Mouse (Mus musculus) liver, embryonic 14.5 days (tissue): ENCODE measurements around the gene Asl. TPM values are rescaled to one million over a fixed set of nuclear protein-coding genes. Genes with fewer than 3 reads are reported as not detected.

Experiments
- ATAC-seq: fragments of 200-750 bp; cut with Nextera tagmentation; 2 replicates; pipeline ENCODE4 v1.8.0; 2017; ENCODE audit warnings: moderate number of reproducible peaks, mild to moderate bottlenecking, moderate library complexity; ENCODE audit not compliant: insufficient read depth
- DNase-seq, 3 experiments: peaks; one replicate each; pipeline ENCODE4 v3.0.0-alpha.2; 2012 to 2013; ENCODE audit warnings: low read depth in 3 of 3, low spot score in 3 of 3
- H3K27ac ChIP-seq: fragments of 300-500 bp; sonication (generic); 2 replicates; pipeline ENCODE4 v1.5.1; 2014; ENCODE audit warnings: moderate library complexity, mild to moderate bottlenecking, control low read depth, inconsistent platforms
- H3K27me3 ChIP-seq: fragments of 300-500 bp; sonication (generic); 2 replicates; pipeline ENCODE4 v1.6.1; 2014; ENCODE audit warnings: mild to moderate bottlenecking, low read length, moderate library complexity; ENCODE audit not compliant: control insufficient read depth, insufficient read depth
- H3K36me3 ChIP-seq: fragments of 300-500 bp; sonication (generic); replicated peaks from 2 replicates; pipeline ENCODE4 v1.6.1; 2014; ENCODE audit warnings: low read depth; ENCODE audit not compliant: control insufficient read depth, insufficient read depth
- H3K4me1 ChIP-seq, 2 experiments: fragments of 200-500 bp in 1 of 2; fragments of 300-500 bp in 1 of 2; sonication (generic) in 1 of 2; replicated peaks; 2 replicates each; pipeline ENCODE4 v1.6.1; 2012 to 2014; ENCODE audit warnings: antibody characterized with exemption in 1 of 2, inconsistent platforms in 1 of 2, low read length in 1 of 2; ENCODE audit not compliant: control insufficient read depth in 2 of 2, insufficient read depth in 2 of 2
- H3K4me2 ChIP-seq: fragments of 300-500 bp; sonication (generic); 2 replicates; pipeline ENCODE4 v1.6.1; 2014; ENCODE audit warnings: low read depth, mild to moderate bottlenecking, control low read depth, moderate library complexity
- H3K4me3 ChIP-seq, 2 experiments: fragments of 200-500 bp in 1 of 2; fragments of 300-500 bp in 1 of 2; sonication (generic) in 1 of 2; 2 replicates each; pipeline ENCODE4 v1.5.1; 2012 to 2014; ENCODE audit warnings: low read depth in 2 of 2, low read length in 2 of 2, mild to moderate bottlenecking in 2 of 2, control low read depth in 1 of 2, inconsistent platforms in 1 of 2, moderate library complexity in 1 of 2; ENCODE audit not compliant: insufficient read depth in 1 of 2
- H3K9ac ChIP-seq: fragments of 300-500 bp; sonication (generic); replicated peaks from 2 replicates; pipeline ENCODE4 v1.6.1; 2014; ENCODE audit warnings: mild to moderate bottlenecking, control low read depth, moderate library complexity
- H3K9me3 ChIP-seq: fragments of 300-500 bp; sonication (generic); 2 replicates; pipeline ENCODE4 v1.6.1; 2016; ENCODE audit warnings: low read length, mixed read lengths; ENCODE audit not compliant: control insufficient read depth
- CTCF ChIP-seq: IDR thresholded peaks from 2 replicates; pipeline ENCODE4 v1.5.1; 2016; ENCODE audit warnings: antibody characterized with exemption, low read depth, control low read depth
- EP300 ChIP-seq: IDR thresholded peaks from 2 replicates; pipeline ENCODE4 v1.6.1; 2016; ENCODE audit warnings: antibody characterized with exemption, low read depth
- WGBS: fragments of 180-500 bp; shearing (Covaris S2); extraction: QIAGEN DNeasy Blood & Tissue Kit; methylation state at CpG from one replicate; pipeline ENCODE4 v1.1.7; 2014; ENCODE audit not compliant: insufficient replicate concordance; 5-methylcytosine and 5-hydroxymethylcytosine counted together
- polyA plus RNA-seq, 2 experiments: library from polyadenylated mRNA; depleted of rRNA in 1 of 2; stranded (reverse) in 1 of 2; unstranded in 1 of 2; fragments of >200 nt; fragmentation: Nextera tagmentation in 1 of 2; extraction: Ambion mirVana in 1 of 2; gene quantifications; 2 replicates each; pipeline versions ENCODE4 v1.2.1 to v1.2.3; 2012 to 2014

Gene Asl
- polyA plus RNA-seq, 2 experiments = 30.4 to 39.8 TPM

GRCm38 (mm10) chr5:129968417-129968816 lies 60.6 kb downstream of the Asl start:
- Histone ChIP-seq H3K27ac (no peak overlapping the region), H3K4me3 (no peak overlapping the region), H3K4me1 (peaks cover 8 to 13% of the 10 kb centered on the region in 2 experiments; a peak in 3 of 4 replicates), H3K27me3 (no peaks in the 10 kb centered on the region), H3K9me3 (no peaks in the 10 kb centered on the region), H3K36me3 (peaks cover 7% of the 10 kb centered on the region), H3K9ac (no peak overlapping the region), H3K4me2 (no peak overlapping the region)
- ATAC-seq (no peak), DNase-seq (no peak)
- WGBS = 66% methylated on average over 7 of the region's 7 CpGs
- no peak for TF ChIP-seq CTCF
- TF ChIP-seq EP300 = no peak

- Histone ChIP-seq H3K4me1 (peaks cover 3 to 8% of the 10 kb centered on the region in 2 experiments; a peak in 3 of 4 replicates), H3K27ac (no peak overlapping the region), H3K27me3 (no peaks in the 10 kb centered on the region), H3K9me3 (no peaks in the 10 kb centered on the region), H3K36me3 (peaks cover under 1% of the 10 kb centered on the region; the same call in 1 of the 2 replicates), H3K9ac (no peak overlapping the region), H3K4me2 (no peak overlapping the region), H3K4me3 (no peak overlapping the region)
- no peak for TF ChIP-seq CTCF
- TF ChIP-seq EP300 = no peak
- ATAC-seq (no peak), DNase-seq (no peak)
- 86% methylated on average over 3 of the region's 3 CpGs for WGBS
Observed at GRCm38 (mm10) chr5:129966448-129966847, 62.6 kb downstream of the Asl start.

GRCm38 (mm10) chr5:129963224-129963623 lies 65.8 kb downstream of the Asl start:
- Histone ChIP-seq H3K27me3 (no peaks in the 10 kb centered on the region), H3K4me3 (no peak overlapping the region), H3K9me3 (no peaks in the 10 kb centered on the region), H3K36me3 (no peaks in the 10 kb centered on the region; the same call in 1 of the 2 replicates), H3K4me1 (peaks cover 0 to 5% of the 10 kb centered on the region in 2 experiments; a peak in 2 of 4 replicates), H3K27ac (no peak overlapping the region), H3K9ac (no peak overlapping the region), H3K4me2 (no peak overlapping the region)
- ATAC-seq = no peak
- no peak for DNase-seq
- 77% methylated on average over 4 of the region's 4 CpGs for WGBS
- TF ChIP-seq CTCF (no peak), EP300 (no peak)

Other genes starting within 250 kb of the Asl start
- 33.3 and 33.6 TPM in 2 replicates for gene Psph, start 241.8 kb downstream of the Asl start, polyA plus RNA-seq (2012; rRNA removed)
- 71.2 and 75.5 TPM in 2 replicates for gene Psph, start 241.8 kb downstream of the Asl start, polyA plus RNA-seq (2014; fragmentation: Nextera tagmentation; extraction: Ambion mirVana)
- 8.6 and 10.0 TPM in 2 replicates for gene Sumf2, start 182.3 kb downstream of the Asl start, polyA plus RNA-seq (2012; rRNA removed)
- 15.0 and 19.1 TPM in 2 replicates for gene Sumf2, start 182.3 kb downstream of the Asl start, polyA plus RNA-seq (2014; fragmentation: Nextera tagmentation; extraction: Ambion mirVana)
- 452 and 500 TPM in 2 replicates for gene Chchd2, start 141.8 kb downstream of the Asl start, polyA plus RNA-seq (2012; rRNA removed)
- gene Chchd2, start 141.8 kb downstream of the Asl start, polyA plus RNA-seq (2014; fragmentation: Nextera tagmentation; extraction: Ambion mirVana) = 630 and 646 TPM in 2 replicates
- gene Zbed5, start 133.5 kb downstream of the Asl start, polyA plus RNA-seq (2012; rRNA removed) = 0.43 and 0.70 TPM in 2 replicates
- gene Zbed5, start 133.5 kb downstream of the Asl start, polyA plus RNA-seq (2014; fragmentation: Nextera tagmentation; extraction: Ambion mirVana) = 0.67 and 1.4 TPM in 2 replicates
- gene Phkg1, start 130.7 kb downstream of the Asl start, polyA plus RNA-seq (2012; rRNA removed) = 0.05 and 0.10 TPM in 2 replicates
- 0.10 and 0.18 TPM in 2 replicates for gene Phkg1, start 130.7 kb downstream of the Asl start, polyA plus RNA-seq (2014; fragmentation: Nextera tagmentation; extraction: Ambion mirVana)
- gene Nupr1l, start 120.7 kb downstream of the Asl start, polyA plus RNA-seq (2012; rRNA removed) = 0.26 and 0.61 TPM in 2 replicates
- gene Nupr1l, start 120.7 kb downstream of the Asl start, polyA plus RNA-seq (2014; fragmentation: Nextera tagmentation; extraction: Ambion mirVana) = 0.71 and 0.72 TPM in 2 replicates
- 16.5 and 16.6 TPM in 2 replicates for gene Vkorc1l1, start 87.3 kb downstream of the Asl start, polyA plus RNA-seq (2012; rRNA removed)
- 16.2 and 17.5 TPM in 2 replicates for gene Vkorc1l1, start 87.3 kb downstream of the Asl start, polyA plus RNA-seq (2014; fragmentation: Nextera tagmentation; extraction: Ambion mirVana)
- 15.5 and 18.7 TPM in 2 replicates for gene Gusb, start 26.2 kb downstream of the Asl start, polyA plus RNA-seq (2012; rRNA removed)
- gene Gusb, start 26.2 kb downstream of the Asl start, polyA plus RNA-seq (2014; fragmentation: Nextera tagmentation; extraction: Ambion mirVana) = 37.7 and 37.9 TPM in 2 replicates
- 8.6 and 15.8 TPM in 2 replicates for gene Crcp, start within 50 bp of the Asl start, polyA plus RNA-seq (2012; rRNA removed)
- 14.7 and 16.1 TPM in 2 replicates for gene Crcp, start within 50 bp of the Asl start, polyA plus RNA-seq (2014; fragmentation: Nextera tagmentation; extraction: Ambion mirVana)
- gene Tpst1, start 44.1 kb upstream of the Asl start, polyA plus RNA-seq (2012; rRNA removed) = 8.4 and 10.0 TPM in 2 replicates
- gene Tpst1, start 44.1 kb upstream of the Asl start, polyA plus RNA-seq (2014; fragmentation: Nextera tagmentation; extraction: Ambion mirVana) = 22.3 and 22.8 TPM in 2 replicates
- 3.2 and 3.6 TPM in 2 replicates for gene Kctd7, start 115.6 kb upstream of the Asl start, polyA plus RNA-seq (2012; rRNA removed)
- 3.8 and 6.6 TPM in 2 replicates for gene Kctd7, start 115.6 kb upstream of the Asl start, polyA plus RNA-seq (2014; fragmentation: Nextera tagmentation; extraction: Ambion mirVana)
- gene Rabgef1, start 142.6 kb upstream of the Asl start, polyA plus RNA-seq (2012; rRNA removed) = 9.9 and 13.7 TPM in 2 replicates
- 19.7 and 23.9 TPM in 2 replicates for gene Rabgef1, start 142.6 kb upstream of the Asl start, polyA plus RNA-seq (2014; fragmentation: Nextera tagmentation; extraction: Ambion mirVana)
- gene Tmem248, start 187.8 kb upstream of the Asl start, polyA plus RNA-seq (2012; rRNA removed) = 12.5 and 14.1 TPM in 2 replicates
- gene Tmem248, start 187.8 kb upstream of the Asl start, polyA plus RNA-seq (2014; fragmentation: Nextera tagmentation; extraction: Ambion mirVana) = 25.4 and 26.6 TPM in 2 replicates
- gene Sbds, start 226.3 kb upstream of the Asl start, polyA plus RNA-seq (2012; rRNA removed) = 17.9 and 35.8 TPM in 2 replicates
- 38.1 and 40.1 TPM in 2 replicates for gene Sbds, start 226.3 kb upstream of the Asl start, polyA plus RNA-seq (2014; fragmentation: Nextera tagmentation; extraction: Ambion mirVana)
- gene Tyw1, start 226.4 kb upstream of the Asl start, polyA plus RNA-seq (2012; rRNA removed) = 5.1 and 6.8 TPM in 2 replicates
- gene Tyw1, start 226.4 kb upstream of the Asl start, polyA plus RNA-seq (2014; fragmentation: Nextera tagmentation; extraction: Ambion mirVana) = 12.1 and 13.5 TPM in 2 replicates